Mouse (Mus musculus) forebrain, embryonic 15.5 days (tissue): ENCODE data around the gene Zdhhc13. TPM values are rescaled to one million over a fixed set of nuclear protein-coding genes. Genes with fewer than 3 reads are reported as not detected.

Experiments used
- ATAC-seq: fragments of 200-750 bp; cut with Nextera tagmentation; replicated peaks from 2 replicates; pipeline ENCODE4 v1.8.0; 2017; ENCODE audit warnings: mild to moderate bottlenecking, moderate TSS enrichment, moderate library complexity
- H3K27ac ChIP-seq: fragments of 300-500 bp; sonication (generic); replicated peaks from 2 replicates; pipeline ENCODE4 v1.5.1; 2015; ENCODE audit warnings: mild to moderate bottlenecking, inconsistent platforms
- H3K27me3 ChIP-seq: fragments of 300-500 bp; sonication (generic); 2 replicates; pipeline ENCODE4 v1.6.1; 2015; ENCODE audit warnings: inconsistent platforms
- H3K36me3 ChIP-seq: fragments of 300-500 bp; sonication (generic); 2 replicates; pipeline ENCODE4 v1.6.1; 2015; ENCODE audit warnings: mild to moderate bottlenecking, inconsistent platforms
- H3K4me1 ChIP-seq: fragments of 300-500 bp; sonication (generic); 2 replicates; pipeline ENCODE4 v1.6.1; 2015; ENCODE audit warnings: inconsistent platforms
- H3K4me2 ChIP-seq: fragments of 300-500 bp; sonication (generic); replicated peaks from 2 replicates; pipeline ENCODE4 v1.6.1; 2015; ENCODE audit warnings: mild to moderate bottlenecking, inconsistent platforms
- H3K4me3 ChIP-seq: fragments of 300-500 bp; sonication (generic); 2 replicates; pipeline ENCODE4 v1.5.1; 2015; ENCODE audit warnings: mild to moderate bottlenecking, inconsistent platforms
- H3K9ac ChIP-seq: fragments of 300-500 bp; sonication (generic); replicated peaks from 2 replicates; pipeline ENCODE4 v1.6.1; 2015; ENCODE audit warnings: mild to moderate bottlenecking, inconsistent platforms
- H3K9me3 ChIP-seq: fragments of 300-500 bp; sonication (generic); 2 replicates; pipeline ENCODE4 v1.6.1; 2016; ENCODE audit warnings: inconsistent platforms
- WGBS: fragments of 180-500 bp; shearing (Covaris S2); methylation state at CpG from one replicate; pipeline ENCODE4 v1.1.7; 2015; ENCODE audit warnings: mixed read lengths; 5-methylcytosine and 5-hydroxymethylcytosine counted together
- polyA plus RNA-seq: library from polyadenylated mRNA; unstranded; fragments of >200 nt; fragmentation: Nextera tagmentation; extraction: Ambion mirVana; gene quantifications from 2 replicates; pipeline ENCODE4 v1.2.1, GENCODE M21; 2015

Zdhhc13 gene
- polyA plus RNA-seq, 1 experiment from 2014 or later, result 47.7 TPM

DNA sequence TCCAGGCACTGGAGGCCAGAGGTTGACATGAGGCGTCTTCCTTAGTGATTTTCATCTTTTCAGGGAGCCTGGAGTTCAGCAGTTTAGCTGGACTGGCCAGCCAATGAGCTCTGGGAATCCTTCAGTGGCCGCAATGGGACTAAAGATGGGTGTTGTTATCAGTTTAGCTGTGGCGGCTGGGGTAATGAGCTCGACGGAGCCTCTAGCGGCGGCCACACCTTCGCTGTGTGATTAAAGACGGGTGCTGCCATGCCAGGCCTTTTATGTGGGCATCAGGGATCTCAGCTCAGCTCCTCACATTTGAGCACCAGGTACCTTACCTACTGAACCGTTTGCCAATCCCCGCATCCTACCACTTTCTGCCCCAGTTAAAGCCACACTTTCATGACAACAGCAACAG is 82.5 kb downstream of the Zdhhc13 start:
- no peaks in the 10 kb centered on the region for H3K9me3 ChIP-seq
- no peak overlapping the region for H3K4me3 ChIP-seq
- H3K27ac ChIP-seq, result no peak overlapping the region
- H3K27me3 ChIP-seq, result no peaks in the 10 kb centered on the region
- H3K36me3 ChIP-seq, result 0 out of 2 replicates have a peak, but pooled peaks cover 3% of the 10 kb centered on the region
- H3K4me2 ChIP-seq, result no peak overlapping the region
- no peak overlapping the region for H3K9ac ChIP-seq
- no peak for ATAC-seq
- 93% methylated on average over 11 of the region's 11 CpGs for WGBS
- H3K4me1 ChIP-seq, result 0 out of 2 replicates have a peak, but pooled peaks cover 3% of the 10 kb centered on the region

DNA sequence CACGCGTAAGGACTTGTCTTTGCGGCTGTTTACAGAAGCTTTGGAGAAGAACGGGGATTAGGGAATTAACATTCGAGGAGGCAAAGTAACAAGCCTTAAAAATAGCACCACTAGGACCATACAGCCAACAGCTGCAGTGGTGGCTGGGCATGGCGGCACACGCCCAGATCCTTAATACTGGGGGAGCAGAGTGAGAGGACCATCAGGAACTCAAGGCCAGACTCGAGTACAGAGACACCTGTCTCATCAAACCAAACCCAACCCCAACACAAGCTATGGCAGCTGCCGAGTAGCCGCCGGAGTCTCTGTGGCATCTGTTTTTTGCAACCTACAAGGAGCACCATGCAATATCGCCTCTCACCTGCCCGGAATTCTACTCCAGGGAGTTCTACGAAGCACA is 86.3 kb downstream of the Zdhhc13 start:
- no peak overlapping the region for H3K4me2 ChIP-seq
- H3K4me1 ChIP-seq, result peaks cover 7% of the 10 kb centered on the region; the same call in 1 of the 2 replicates
- 84% methylated on average over 14 of the region's 14 CpGs for WGBS
- no peak overlapping the region for H3K4me3 ChIP-seq
- H3K9me3 ChIP-seq, result no peaks in the 10 kb centered on the region
- no peaks in the 10 kb centered on the region for H3K27me3 ChIP-seq
- no peak overlapping the region for H3K27ac ChIP-seq
- no peak overlapping the region for H3K9ac ChIP-seq
- H3K36me3 ChIP-seq, result no peaks in the 10 kb centered on the region
- ATAC-seq, result no peak

- no peak overlapping the region for H3K27ac ChIP-seq
- H3K9ac ChIP-seq, result no peak overlapping the region
- no peaks in the 10 kb centered on the region for H3K9me3 ChIP-seq
- H3K4me3 ChIP-seq, result no peak overlapping the region
- 68% methylated on average over 4 of the region's 4 CpGs for WGBS
- H3K36me3 ChIP-seq, result no peaks in the 10 kb centered on the region
- ATAC-seq, result no peak
- H3K27me3 ChIP-seq, result no peaks in the 10 kb centered on the region
- peaks cover 15% of the 10 kb centered on the region for H3K4me1 ChIP-seq
- no peak overlapping the region for H3K4me2 ChIP-seq
Measured at GRCm38 (mm10) chr7:48876526-48876925, 87.7 kb downstream of the Zdhhc13 start.

Other genes starting within 250 kb of the Zdhhc13 start
- not detected in 2 replicates for gene Mrgprb2, start 230.9 kb upstream of the Zdhhc13 start, polyA plus RNA-seq
- not detected in 2 replicates for gene Mrgprb3, start 145.2 kb upstream of the Zdhhc13 start, polyA plus RNA-seq
- gene Csrp3, start 59.0 kb downstream of the Zdhhc13 start, polyA plus RNA-seq, result 0.20 and 0.29 TPM in 2 replicates
- 6.3 and 7.0 TPM in 2 replicates for gene E2f8, start 92.6 kb downstream of the Zdhhc13 start, polyA plus RNA-seq
- 24.6 and 27.3 TPM in 2 replicates for gene Nav2, start 119.7 kb downstream of the Zdhhc13 start, polyA plus RNA-seq